Mouse (Mus musculus) CD4-positive, CD25-positive, alpha-beta regulatory T cell (primary cell): Measurements from ENCODE around the gene Rorc. TPM values are rescaled to one million over a fixed set of nuclear protein-coding genes. Genes with fewer than 3 reads are reported as not detected.

ENCODE experiments used
- polyA plus RNA-seq: library from polyadenylated mRNA; unstranded; fragments of 100-300 nt; shearing (Covaris generic); gene quantifications from one replicate; pipeline ENCODE4 v1.2.1, GENCODE M21; 2017

Rorc gene
- polyA plus RNA-seq, result 6.5 TPM

GRCm38 (mm10) chr3:94372641-94373040, at the start of gene Rorc:
Gene Rorc, plus strand, starts transcription at chr3:94372794.

DNA sequence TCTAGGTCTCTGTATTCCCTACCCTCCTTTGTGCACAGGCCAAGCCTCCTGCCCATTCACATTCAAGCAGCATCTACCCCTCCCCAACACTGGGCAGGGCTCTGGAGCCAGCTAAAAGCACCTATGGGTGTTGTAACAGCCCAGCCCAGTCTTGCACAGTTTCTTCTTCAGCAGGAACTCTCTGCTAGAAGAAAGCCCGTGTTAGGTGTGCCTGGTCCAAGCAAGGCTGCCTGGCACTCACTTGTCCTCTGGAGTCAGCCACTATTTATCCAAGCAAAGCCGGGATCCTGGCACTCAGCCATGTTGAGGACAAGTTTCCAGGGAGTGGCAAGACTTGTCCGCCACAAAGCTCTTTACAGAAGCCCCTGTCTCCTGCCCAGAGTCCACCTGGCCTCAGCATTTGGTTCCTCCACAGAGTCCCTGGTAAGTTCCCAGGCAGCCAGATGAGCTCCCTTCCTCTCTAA, 30.6 kb upstream of the Rorc start, which contains the start of gene Them5:
Gene Them5, plus strand, starts transcription at position 141 of the 464 bp plus-strand sequence.

GRCm38 (mm10) chr3:94362138-94362537, 10.5 kb upstream of the Rorc start, which contains the start of gene C2cd4d:
Gene C2cd4d, plus strand, starts transcription at chr3:94362438.

DNA sequence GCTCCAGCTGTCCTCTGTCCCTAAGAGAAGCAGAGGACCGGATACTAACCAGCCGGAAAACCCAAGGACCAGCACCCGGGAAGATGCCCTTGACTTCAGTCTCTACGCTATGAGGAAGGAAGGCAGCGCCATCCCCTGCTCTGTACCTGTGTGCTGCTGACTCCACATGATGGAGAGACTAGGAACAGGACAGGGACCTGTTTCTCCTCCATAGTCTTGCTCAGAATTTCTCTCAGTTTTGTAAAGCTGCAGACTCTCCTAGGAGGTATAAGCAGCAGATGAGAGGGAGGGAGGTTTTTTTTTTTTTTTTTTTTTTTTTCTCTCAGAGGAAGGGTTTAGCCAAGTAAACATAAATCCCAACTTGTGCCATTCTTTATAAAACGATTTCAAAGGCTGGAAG, 25.6 kb downstream of the Rorc start, which contains the start of gene Lingo4:
Gene Lingo4, plus strand, starts transcription at position 301 of the 400 bp plus-strand sequence.

DNA sequence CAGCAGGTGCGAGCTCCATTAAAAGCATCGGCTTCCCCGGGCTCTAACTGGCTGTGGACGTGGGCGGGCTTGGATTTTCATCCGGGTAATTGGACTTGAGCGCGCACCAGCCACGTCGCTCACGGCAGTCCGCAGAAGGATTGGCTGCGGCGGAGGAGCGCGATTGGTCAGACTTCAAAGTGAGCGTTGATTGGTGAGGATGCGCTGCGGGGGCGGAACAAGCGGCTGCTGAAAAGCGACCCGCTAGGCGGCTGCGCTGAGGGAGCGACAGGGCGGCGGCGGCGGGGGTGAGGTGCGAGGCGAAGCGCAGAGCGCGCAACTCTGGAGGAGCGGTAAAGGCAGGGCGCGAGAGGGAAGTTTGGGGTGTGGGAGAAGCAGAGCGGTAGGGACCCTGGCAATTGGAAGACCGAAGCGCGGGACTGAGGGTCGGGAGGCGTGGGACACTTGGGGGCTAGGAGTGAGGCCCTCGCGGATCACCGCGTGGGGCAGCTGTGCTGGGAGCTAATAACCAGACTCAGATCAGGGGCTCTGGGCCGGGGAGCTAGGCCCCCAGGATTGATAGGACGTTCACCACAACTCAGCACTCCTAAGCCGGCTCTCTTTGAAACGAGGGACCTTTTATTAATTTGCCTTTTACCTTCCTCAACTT, 40.6 kb downstream of the Rorc start, which contains the start of gene Tdrkh:
Gene Tdrkh, plus strand, starts transcription at position 243 of the 649 bp plus-strand sequence.

DNA sequence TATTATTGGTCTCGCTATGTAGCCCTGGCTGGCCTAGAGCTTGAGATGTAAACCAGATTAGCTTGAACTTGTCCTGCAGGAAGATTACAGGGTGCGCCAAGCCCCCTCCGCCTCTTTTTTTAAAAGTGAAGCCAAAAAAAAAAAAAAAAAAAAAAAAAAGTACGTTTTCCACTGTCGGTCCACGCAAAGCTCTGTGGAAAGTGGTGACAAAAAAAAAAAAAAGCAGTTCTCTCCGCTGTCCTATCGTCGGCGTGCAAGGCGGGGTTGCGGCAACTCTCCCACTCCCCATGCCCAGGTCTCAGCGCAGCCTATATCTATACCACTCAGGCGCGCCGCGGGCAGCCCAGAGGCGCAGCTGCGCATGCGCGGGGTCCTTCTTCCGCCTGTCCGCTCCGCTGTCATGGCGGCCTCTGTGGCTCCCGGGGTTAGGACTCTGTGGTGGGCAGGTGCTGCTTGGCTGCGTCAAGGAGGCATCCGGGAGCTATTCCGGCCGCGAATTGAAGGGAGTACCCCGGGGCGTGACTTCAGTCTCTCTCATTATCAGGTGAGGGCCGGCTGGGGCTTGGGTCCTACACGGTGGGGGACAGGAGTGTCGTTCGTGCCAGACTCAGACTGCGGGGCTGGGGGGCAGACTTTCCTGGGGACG, 70.5 kb downstream of the Rorc start, which contains the start of gene Mrpl9:
Gene Mrpl9, plus strand, starts transcription at position 368 of the 646 bp plus-strand sequence.

GRCm38 (mm10) chr3:94443597-94443964, 71.0 kb downstream of the Rorc start, which contains the start of gene Oaz3:
Gene Oaz3, minus strand, starts transcription at chr3:94443915.

Other genes starting within 250 kb of the Rorc start
- not detected for gene Gm10696, start 194.6 kb upstream of the Rorc start, polyA plus RNA-seq
- not detected for gene Gm5286, start 176.1 kb upstream of the Rorc start, polyA plus RNA-seq
- gene Gm4778, start 108.8 kb upstream of the Rorc start, polyA plus RNA-seq, result not detected
- 9.0 TPM for gene Them4, start 62.7 kb upstream of the Rorc start, polyA plus RNA-seq
- not detected for gene Them5, start 30.7 kb upstream of the Rorc start, polyA plus RNA-seq
- gene C2cd4d, start 10.4 kb upstream of the Rorc start, polyA plus RNA-seq, result 0.23 TPM
- gene Lingo4, start 25.7 kb downstream of the Rorc start, polyA plus RNA-seq, result 0.10 TPM
- 9.2 TPM for gene Tdrkh, start 40.5 kb downstream of the Rorc start, polyA plus RNA-seq
- 58.3 TPM for gene Mrpl9, start 70.5 kb downstream of the Rorc start, polyA plus RNA-seq
- gene Oaz3, start 71.1 kb downstream of the Rorc start, polyA plus RNA-seq, result 0.96 TPM
- 0.68 TPM for gene Celf3, start 105.5 kb downstream of the Rorc start, polyA plus RNA-seq
- not detected for gene Riiad1, start 107.5 kb downstream of the Rorc start, polyA plus RNA-seq
- gene Snx27, start 209.9 kb downstream of the Rorc start, polyA plus RNA-seq, result 27.0 TPM